Mouse (Mus musculus): ENCODE measurements at regions not wholly inside any gene's neighbourhood (a gene's known extent, or its start where the extent isn't known, plus 50 kb on each side); places are given as distances from the start of the nearest gene placed in this dataset.

DNA sequence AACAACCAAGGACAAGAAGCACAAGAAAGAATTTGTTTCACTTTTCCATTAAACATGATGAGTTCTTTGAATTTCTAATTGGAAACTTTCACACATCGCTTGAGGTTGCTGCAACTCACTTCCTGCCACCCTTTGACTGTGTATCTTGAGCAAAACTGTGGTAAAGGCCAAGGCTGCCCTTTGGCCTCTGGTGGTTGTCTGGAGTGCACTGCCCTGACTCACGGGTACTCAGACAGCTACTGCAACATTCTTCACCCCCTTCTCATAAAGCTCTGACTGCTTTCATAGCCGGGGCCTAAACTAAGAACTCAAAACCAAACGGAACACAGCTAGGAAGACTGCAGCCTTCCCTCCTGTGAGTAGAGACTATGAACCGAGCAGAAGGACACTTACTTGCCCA, 93.5 kb downstream of the Tomm20 start:
- no peak overlapping the region for H3K4me3 ChIP-seq
- no peaks in the 10 kb centered on the region for H3K36me3 ChIP-seq
- H3K4me1 ChIP-seq, result peaks cover 23% of the 10 kb centered on the region
- peak overlapping the region; percentile 66 for H3K27ac ChIP-seq
- no peaks in the 10 kb centered on the region for H3K27me3 ChIP-seq
- no peak overlapping the region for H3K4me2 ChIP-seq
- WGBS, result 63% methylated on average over 5 of the region's 5 CpGs
- H3K9me3 ChIP-seq, result no peaks in the 10 kb centered on the region
- no peak overlapping the region for H3K9ac ChIP-seq
- no peak for ATAC-seq (ENCODE audit: insufficient number of reproducible peaks, insufficient read depth, low FRiP score, low TSS enrichment, low read depth)

GRCm38 (mm10) chr8:126851780-126852179, 93.9 kb downstream of the Tomm20 start:
- Histone ChIP-seq H3K4me1 (peaks cover 23% of the 10 kb centered on the region), H3K4me2 (no peak overlapping the region), H3K4me3 (no peak overlapping the region), H3K27ac (no peak overlapping the region), H3K9ac (no peak overlapping the region), H3K36me3 (no peaks in the 10 kb centered on the region), H3K9me3 (no peaks in the 10 kb centered on the region), H3K27me3 (no peaks in the 10 kb centered on the region)
- ATAC-seq (ENCODE audit: insufficient number of reproducible peaks, insufficient read depth, low FRiP score, low TSS enrichment, low read depth), result no peak
- WGBS, result 88% methylated on average over 3 of the region's 3 CpGs

DNA sequence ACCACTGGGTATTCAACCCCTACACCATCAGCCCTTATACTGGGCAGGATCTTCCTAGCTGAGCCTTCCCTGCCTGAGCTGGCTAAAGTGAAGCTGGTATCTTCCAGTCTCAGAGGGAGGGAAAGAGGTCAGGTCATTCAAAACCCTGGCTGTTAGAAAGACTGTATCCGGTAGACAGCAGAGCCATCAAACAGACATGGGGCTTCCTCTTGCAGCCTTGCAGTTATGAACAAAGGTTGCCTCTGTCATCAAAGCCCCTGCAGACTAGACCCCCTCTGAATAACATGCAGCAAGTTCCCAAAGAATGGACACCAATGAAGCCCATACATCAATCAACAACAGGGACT, 95.5 kb downstream of the Tomm20 start:
- H3K27ac ChIP-seq, result peak overlapping the region; percentile 44; the same call in 1 of the 2 replicates
- ATAC-seq (ENCODE audit: insufficient number of reproducible peaks, insufficient read depth, low FRiP score, low TSS enrichment, low read depth), result no peak; the same call in 1 of the 2 replicates
- H3K27me3 ChIP-seq, result no peaks in the 10 kb centered on the region

GRCm38 (mm10) chr8:126849411-126850188, 96.0 kb downstream of the Tomm20 start:
- WGBS, result 56% methylated on average over 9 of the region's 9 CpGs
- Histone ChIP-seq H3K27me3 (no peaks in the 10 kb centered on the region), H3K4me3 (no peak overlapping the region), H3K27ac (peak overlapping the region; percentile 44), H3K4me1 (peaks cover 21% of the 10 kb centered on the region), H3K36me3 (no peaks in the 10 kb centered on the region), H3K4me2 (no peak overlapping the region), H3K9ac (no peak overlapping the region), H3K9me3 (no peaks in the 10 kb centered on the region)
- ATAC-seq (ENCODE audit: insufficient number of reproducible peaks, insufficient read depth, low FRiP score, low TSS enrichment, low read depth), result no peak

More for the DNA sequence above, 95.5 kb downstream of the Tomm20 start:
- no peak overlapping the region for H3K4me3 ChIP-seq
- H3K9me3 ChIP-seq, result no peaks in the 10 kb centered on the region
- 35% methylated on average over 1 of the region's 1 CpGs for WGBS
- H3K4me2 ChIP-seq, result no peak overlapping the region
- no peaks in the 10 kb centered on the region for H3K36me3 ChIP-seq
- H3K4me1 ChIP-seq, result peaks cover 23% of the 10 kb centered on the region
- H3K9ac ChIP-seq, result no peak overlapping the region

GRCm38 (mm10) chr8:126848369-126849105, 97.1 kb downstream of the Tomm20 start:
- no peak for ATAC-seq (ENCODE audit: insufficient number of reproducible peaks, insufficient read depth, low FRiP score, low TSS enrichment, low read depth)
- H3K9me3 ChIP-seq, result no peaks in the 10 kb centered on the region
- no peak overlapping the region for H3K4me2 ChIP-seq
- H3K27me3 ChIP-seq, result no peaks in the 10 kb centered on the region
- 89% methylated on average over 13 of the region's 13 CpGs for WGBS
- H3K27ac ChIP-seq, result no peak overlapping the region
- no peak overlapping the region for H3K4me3 ChIP-seq
- H3K36me3 ChIP-seq, result no peaks in the 10 kb centered on the region
- H3K4me1 ChIP-seq, result peaks cover 12% of the 10 kb centered on the region; the same call in 1 of the 2 replicates
- H3K9ac ChIP-seq, result no peak overlapping the region

DNA sequence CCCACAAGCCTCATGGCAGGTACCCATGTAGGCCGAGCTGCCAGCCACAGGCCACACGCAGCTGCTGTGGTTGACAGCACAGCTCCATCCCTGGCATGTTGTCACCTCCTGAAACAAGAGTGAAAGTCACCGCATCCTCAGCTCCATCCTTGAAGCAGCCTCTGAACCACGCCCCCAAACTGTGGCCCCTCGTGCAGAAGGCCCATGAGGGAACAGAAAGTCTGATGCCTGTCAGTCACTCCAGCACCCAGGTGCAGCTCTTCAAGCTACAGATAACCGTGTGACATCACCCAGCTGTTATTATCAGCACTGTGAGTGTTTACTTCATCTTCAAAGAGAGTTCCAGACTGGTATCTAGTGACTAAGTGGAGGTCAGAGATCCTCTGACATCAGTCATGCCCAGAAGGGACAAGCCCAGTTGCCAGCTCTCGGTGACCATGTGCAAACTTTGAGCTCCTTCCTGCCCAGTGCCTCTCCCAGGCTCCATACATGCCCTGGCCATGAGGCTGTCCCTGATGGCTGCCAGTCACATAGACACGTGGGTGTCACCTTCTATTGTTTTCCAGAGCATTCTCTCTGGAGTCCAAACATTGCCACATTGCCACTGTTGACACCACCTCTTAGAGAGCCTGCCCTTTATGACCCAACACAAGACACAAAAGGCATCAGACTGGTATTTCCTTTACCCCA, 97.8 kb downstream of the Tomm20 start:
- H3K36me3 ChIP-seq, result no peaks in the 10 kb centered on the region
- H3K9me3 ChIP-seq, result no peaks in the 10 kb centered on the region
- no peaks in the 10 kb centered on the region for H3K27me3 ChIP-seq
- H3K27ac ChIP-seq, result no peak overlapping the region
- 64% methylated on average over 8 of the region's 8 CpGs for WGBS
- ATAC-seq (ENCODE audit: insufficient number of reproducible peaks, insufficient read depth, low FRiP score, low TSS enrichment, low read depth), result no peak
- peaks cover 7% of the 10 kb centered on the region; the same call in 1 of the 2 replicates for H3K4me1 ChIP-seq
- no peak overlapping the region for H3K9ac ChIP-seq
- H3K4me3 ChIP-seq, result no peak overlapping the region
- no peak overlapping the region for H3K4me2 ChIP-seq

DNA sequence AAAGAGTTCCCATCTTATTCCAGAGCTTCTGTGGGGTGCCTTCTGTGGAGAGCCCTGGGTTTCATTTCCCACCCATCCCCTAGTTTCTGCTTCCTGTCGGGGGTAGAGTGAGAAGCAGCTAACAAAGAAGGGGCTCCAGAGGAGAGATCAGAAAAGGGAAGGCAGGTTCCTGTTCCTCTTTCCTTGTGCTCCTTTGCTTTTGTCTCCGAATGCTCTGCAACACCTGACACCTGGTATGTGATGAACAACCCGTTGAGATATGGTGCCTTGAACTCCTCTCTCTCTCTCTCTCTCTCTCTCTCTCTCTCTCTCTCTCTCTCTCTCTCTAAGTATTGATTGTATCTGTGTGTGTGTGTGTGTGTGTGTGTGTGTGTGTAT, 99.5 kb downstream of the Tomm20 start:
- H3K9ac ChIP-seq, result no peak overlapping the region
- ATAC-seq (ENCODE audit: insufficient number of reproducible peaks, insufficient read depth, low FRiP score, low TSS enrichment, low read depth), result no peak
- no peak overlapping the region for H3K4me2 ChIP-seq
- H3K27me3 ChIP-seq, result no peaks in the 10 kb centered on the region
- H3K4me3 ChIP-seq, result no peak overlapping the region
- H3K9me3 ChIP-seq, result no peaks in the 10 kb centered on the region
- no peaks in the 10 kb centered on the region for H3K4me1 ChIP-seq
- no peaks in the 10 kb centered on the region for H3K36me3 ChIP-seq
- H3K27ac ChIP-seq, result no peak overlapping the region
- WGBS, result 68% methylated on average over 3 of the region's 3 CpGs

- H3K9ac ChIP-seq, result no peak overlapping the region
- no peaks in the 10 kb centered on the region for H3K9me3 ChIP-seq
- no peak overlapping the region for H3K27ac ChIP-seq
- 86% methylated on average over 14 of the region's 14 CpGs for WGBS
- H3K4me1 ChIP-seq, result no peaks in the 10 kb centered on the region
- no peak overlapping the region for H3K4me2 ChIP-seq
- no peak overlapping the region for H3K4me3 ChIP-seq
- no peak for ATAC-seq (ENCODE audit: insufficient number of reproducible peaks, insufficient read depth, low FRiP score, low TSS enrichment, low read depth)
- no peaks in the 10 kb centered on the region for H3K27me3 ChIP-seq
- H3K36me3 ChIP-seq, result no peaks in the 10 kb centered on the region
Measured at GRCm38 (mm10) chr8:126845530-126846187, 100.0 kb downstream of the Tomm20 start.

GRCm38 (mm10) chr8:126844627-126845026, 101.0 kb downstream of the Tomm20 start:
- Histone ChIP-seq H3K4me2 (no peak overlapping the region), H3K4me1 (peaks cover 5% of the 10 kb centered on the region), H3K9me3 (no peaks in the 10 kb centered on the region), H3K27me3 (no peaks in the 10 kb centered on the region), H3K4me3 (no peak overlapping the region), H3K36me3 (no peaks in the 10 kb centered on the region), H3K27ac (no peak overlapping the region), H3K9ac (no peak overlapping the region)
- ATAC-seq (ENCODE audit: insufficient number of reproducible peaks, insufficient read depth, low FRiP score, low TSS enrichment, low read depth), result no peak
- WGBS, result 82% methylated on average over 4 of the region's 4 CpGs

DNA sequence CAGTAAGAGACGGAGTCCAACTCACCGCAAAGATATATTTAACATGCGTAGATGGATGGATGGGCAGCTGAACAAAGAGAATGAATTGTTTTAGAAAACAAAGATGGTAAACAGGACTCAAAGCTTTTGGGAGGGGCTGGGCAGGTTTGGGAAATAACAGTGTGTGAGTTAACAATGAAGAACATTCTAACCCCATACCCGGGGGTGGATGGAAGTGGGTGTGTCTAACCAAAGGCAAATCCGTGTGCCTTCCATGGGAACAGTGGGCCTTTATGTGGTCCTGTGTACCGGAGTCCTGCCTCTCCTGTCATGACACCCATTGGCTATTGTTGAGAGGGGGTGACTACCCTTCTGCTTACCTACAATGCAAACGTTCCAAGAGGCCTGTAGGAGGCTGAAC, 104.5 kb downstream of the Tomm20 start:
- H3K9me3 ChIP-seq, result no peaks in the 10 kb centered on the region
- no peaks in the 10 kb centered on the region for H3K36me3 ChIP-seq
- no peak for ATAC-seq (ENCODE audit: insufficient number of reproducible peaks, insufficient read depth, low FRiP score, low TSS enrichment, low read depth)
- H3K4me3 ChIP-seq, result no peak overlapping the region
- no peak overlapping the region for H3K9ac ChIP-seq
- peaks cover 32% of the 10 kb centered on the region for H3K4me1 ChIP-seq
- no peak overlapping the region for H3K4me2 ChIP-seq
- 48% methylated on average over 7 of the region's 7 CpGs for WGBS
- no peaks in the 10 kb centered on the region for H3K27me3 ChIP-seq
- H3K27ac ChIP-seq, result no peak overlapping the region

- H3K4me3 ChIP-seq, result no peak overlapping the region
- peak; percentile 80 for ATAC-seq (ENCODE audit: insufficient number of reproducible peaks, insufficient read depth, low FRiP score, low TSS enrichment, low read depth)
- peak overlapping the region; percentile 48 for H3K4me2 ChIP-seq
- H3K27ac ChIP-seq, result peak overlapping the region; percentile 88
- H3K9ac ChIP-seq, result no peak overlapping the region
- peaks cover 44% of the 10 kb centered on the region for H3K4me1 ChIP-seq
- no peaks in the 10 kb centered on the region for H3K36me3 ChIP-seq
- no peaks in the 10 kb centered on the region for H3K27me3 ChIP-seq
- no peaks in the 10 kb centered on the region for H3K9me3 ChIP-seq
- 14% methylated on average over 5 of the region's 5 CpGs for WGBS
Measured at GRCm38 (mm10) chr8:126839712-126840355, 105.8 kb downstream of the Tomm20 start.

Data from embryonic facial prominence, embryonic 13.5 days (tissue).